Mouse (Mus musculus): ENCODE results near the gene Ttll6. TPM values are rescaled to one million over a fixed set of nuclear protein-coding genes. Genes with fewer than 3 reads are reported as not detected.
A peak's percentile ranks its signal among the peaks of the same experiment; 100 is the strongest.

The Ttll6 gene
- 0.04 and 0.05 TPM in 2 replicates for polyA plus RNA-seq (2012; rRNA removed)
- not detected in 2 replicates for polyA plus RNA-seq (2014; fragmentation: Nextera tagmentation; extraction: Ambion mirVana)

DNA sequence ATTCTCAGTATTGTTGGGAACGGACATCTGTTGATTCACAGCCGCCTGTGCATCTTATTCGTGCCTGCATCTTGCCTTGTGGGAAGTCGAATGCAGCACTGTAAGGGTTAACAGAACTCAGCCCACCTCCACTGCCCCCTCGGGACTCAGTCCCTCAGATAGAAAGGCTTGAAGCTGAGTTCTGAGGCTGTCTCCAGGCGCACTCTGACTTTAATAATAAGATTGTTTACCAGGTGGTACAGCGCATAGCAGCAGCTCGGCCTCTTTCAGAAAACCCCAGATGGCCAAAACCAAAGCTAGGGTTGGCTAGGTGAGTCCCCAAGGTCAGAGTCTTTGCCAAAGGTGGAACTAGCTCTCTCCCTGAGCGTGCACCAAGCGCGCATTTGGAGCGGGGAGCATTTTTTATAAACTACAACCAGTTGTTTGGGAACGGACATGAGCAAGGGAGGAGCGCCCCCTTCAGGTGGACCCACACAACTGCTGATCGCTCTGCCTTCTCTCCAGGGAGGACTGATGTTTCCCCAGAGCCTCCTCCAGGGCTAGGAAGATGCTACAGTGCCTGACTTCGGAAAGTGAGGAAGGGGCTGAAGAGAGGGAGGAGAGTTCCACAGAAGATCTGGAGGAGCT, at the start of gene Ttll6:
Ttll6 (plus strand) TSS at position 548 of the 627 bp plus-strand sequence.
- H3K9ac ChIP-seq (ENCODE audit: low read depth, low read length, severe bottlenecking): 0 out of 2 replicates have a peak within 1 kb of the TSS, but pooled peaks have one; percentile 12
- no peak within 1 kb of the TSS; the same call in 1 of the 2 replicates for H3K4me3 ChIP-seq (replicated peaks; ENCODE audit: low read length)
- no peaks in the 10 kb centered on the region for H3K36me3 ChIP-seq (ENCODE audit: control insufficient read depth, insufficient read depth, low read length)
- no peaks in the 10 kb centered on the region for H3K27me3 ChIP-seq (ENCODE audit: control insufficient read depth, insufficient read depth, low read length)
- H3K4me2 ChIP-seq (replicated peaks; ENCODE audit: low read depth, low read length, severe bottlenecking): peak within 1 kb of the TSS; percentile 34
- TF ChIP-seq POLR2A (IDR thresholded peaks at IDR 0.05; ENCODE audit: borderline replicate concordance, extremely low read depth, insufficient read depth, insufficient read length): no peak
- DNase-seq (ENCODE audit: low spot score) (peak; percentile 72), ATAC-seq (ENCODE audit: low FRiP score, low read depth) (no peak)
- WGBS: 17% methylated on average over 16 of the region's 16 CpGs
- 0 out of 2 replicates have a peak, but pooled peaks cover 4% of the 10 kb centered on the region for H3K4me1 ChIP-seq (ENCODE audit: control insufficient read depth, insufficient read depth, low read length)
- H3K9me3 ChIP-seq (ENCODE audit: control insufficient read depth, low read length): no peaks in the 10 kb centered on the region
- H3K27ac ChIP-seq (replicated peaks; ENCODE audit: low read depth, low read length): no peak within 1 kb of the TSS

DNA sequence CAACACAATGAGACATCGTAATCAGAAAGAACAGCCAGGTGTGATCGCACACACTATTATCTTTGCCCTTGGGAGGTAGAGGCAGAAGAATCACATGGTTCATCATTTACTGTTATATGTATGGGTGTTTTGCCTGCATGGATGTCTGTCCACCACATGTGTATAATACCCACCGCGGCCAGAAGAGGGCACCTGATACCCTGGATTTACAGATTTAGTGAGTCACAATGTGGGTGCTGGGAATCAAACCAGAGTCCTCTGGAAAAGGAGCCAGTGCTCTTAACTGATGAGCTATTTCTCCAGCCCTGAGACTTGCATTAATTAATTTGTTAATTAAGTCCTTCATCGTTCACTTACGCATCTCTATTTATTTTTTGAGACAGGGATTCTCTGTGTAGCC, 45.6 kb upstream of the Ttll6 start:
- no peak overlapping the region for H3K4me2 ChIP-seq (replicated peaks; ENCODE audit: low read depth, low read length, severe bottlenecking)
- no peak for DNase-seq (ENCODE audit: low spot score)

DNA sequence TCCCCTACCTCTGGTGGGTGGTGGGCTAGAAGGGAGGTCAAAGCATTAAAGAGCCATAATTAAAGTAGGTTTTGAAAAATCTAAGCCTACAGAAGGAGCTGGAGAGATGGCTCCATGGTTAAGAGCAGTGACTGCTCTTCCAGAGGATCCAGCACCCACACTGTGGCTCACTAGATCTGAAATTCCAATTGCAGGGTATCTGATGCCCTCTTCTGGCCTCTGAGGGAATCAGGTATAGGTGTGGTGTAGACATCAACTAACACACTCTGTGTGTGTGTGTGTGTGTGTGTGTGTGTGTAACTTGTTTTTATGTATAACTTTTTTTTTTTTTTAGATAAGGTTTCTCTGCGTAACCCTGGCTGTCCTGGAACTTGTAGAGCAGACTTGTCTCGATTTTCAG, 42.5 kb upstream of the Ttll6 start:
- H3K27ac ChIP-seq (replicated peaks; ENCODE audit: low read depth, low read length): no peak overlapping the region
- ATAC-seq (ENCODE audit: low FRiP score, low read depth): no peak
- WGBS: 59% methylated on average over 2 of the region's 2 CpGs
- no peaks in the 10 kb centered on the region for H3K36me3 ChIP-seq (ENCODE audit: control insufficient read depth, insufficient read depth, low read length)
- H3K9ac ChIP-seq (ENCODE audit: low read depth, low read length, severe bottlenecking): no peak overlapping the region
- no peak for TF ChIP-seq POLR2A (IDR thresholded peaks at IDR 0.05; ENCODE audit: borderline replicate concordance, extremely low read depth, insufficient read depth, insufficient read length)
- no peak overlapping the region for H3K4me3 ChIP-seq (replicated peaks; ENCODE audit: low read length)
- no peaks in the 10 kb centered on the region for H3K4me1 ChIP-seq (ENCODE audit: control insufficient read depth, insufficient read depth, low read length)
- DNase-seq (ENCODE audit: low spot score): no peak
- H3K27me3 ChIP-seq (ENCODE audit: control insufficient read depth, insufficient read depth, low read length): no peaks in the 10 kb centered on the region
- H3K9me3 ChIP-seq (ENCODE audit: control insufficient read depth, low read length): no peaks in the 10 kb centered on the region
- H3K4me2 ChIP-seq (replicated peaks; ENCODE audit: low read depth, low read length, severe bottlenecking): no peak overlapping the region

More for the DNA sequence above, 45.6 kb upstream of the Ttll6 start:
- H3K4me3 ChIP-seq (replicated peaks; ENCODE audit: low read length): no peak overlapping the region
- H3K9me3 ChIP-seq (ENCODE audit: control insufficient read depth, low read length): no peaks in the 10 kb centered on the region
- no peaks in the 10 kb centered on the region for H3K27me3 ChIP-seq (ENCODE audit: control insufficient read depth, insufficient read depth, low read length)
- no peak for TF ChIP-seq POLR2A (IDR thresholded peaks at IDR 0.05; ENCODE audit: borderline replicate concordance, extremely low read depth, insufficient read depth, insufficient read length)
- H3K27ac ChIP-seq (replicated peaks; ENCODE audit: low read depth, low read length): no peak overlapping the region
- H3K9ac ChIP-seq (ENCODE audit: low read depth, low read length, severe bottlenecking): no peak overlapping the region
- 88% methylated on average over 6 of the region's 6 CpGs for WGBS
- no peaks in the 10 kb centered on the region for H3K36me3 ChIP-seq (ENCODE audit: control insufficient read depth, insufficient read depth, low read length)
- no peaks in the 10 kb centered on the region for H3K4me1 ChIP-seq (ENCODE audit: control insufficient read depth, insufficient read depth, low read length)
- no peak for ATAC-seq (ENCODE audit: low FRiP score, low read depth)

DNA sequence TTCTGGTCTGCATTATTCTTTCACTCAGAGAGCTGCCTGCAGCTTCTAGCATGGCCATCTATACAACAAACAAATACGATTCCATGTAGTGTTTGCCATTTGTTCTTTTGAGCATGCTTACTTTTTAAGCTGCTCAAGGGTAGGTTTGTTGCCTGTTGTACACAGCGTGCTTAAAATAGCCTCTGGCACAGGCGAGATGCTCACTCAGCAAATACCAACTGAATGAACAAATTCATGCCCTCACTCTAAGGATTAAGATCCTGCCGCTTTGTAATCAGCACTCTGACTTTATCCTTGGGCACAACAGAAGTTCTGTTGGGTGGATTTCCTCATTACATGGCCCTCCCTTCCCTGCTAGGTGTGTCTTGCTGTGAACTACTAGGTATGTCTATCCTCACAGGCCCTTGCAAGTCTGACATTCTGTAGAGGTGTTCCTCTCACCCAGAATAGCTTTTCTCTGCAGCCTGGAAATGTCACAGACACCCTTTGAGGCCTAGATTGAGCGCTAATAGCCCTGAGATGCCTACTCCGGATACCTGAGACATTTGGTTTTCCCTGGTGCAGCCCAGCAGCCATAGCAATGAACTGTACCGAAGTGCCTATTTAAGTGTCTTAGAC, 40.8 kb upstream of the Ttll6 start:
- Histone ChIP-seq H3K36me3 (ENCODE audit: control insufficient read depth, insufficient read depth, low read length) (no peaks in the 10 kb centered on the region), H3K4me2 (replicated peaks; ENCODE audit: low read depth, low read length, severe bottlenecking) (no peak overlapping the region), H3K4me3 (replicated peaks; ENCODE audit: low read length) (no peak overlapping the region), H3K9me3 (ENCODE audit: control insufficient read depth, low read length) (no peaks in the 10 kb centered on the region), H3K27me3 (ENCODE audit: control insufficient read depth, insufficient read depth, low read length) (no peaks in the 10 kb centered on the region), H3K4me1 (ENCODE audit: control insufficient read depth, insufficient read depth, low read length) (no peaks in the 10 kb centered on the region), H3K9ac (ENCODE audit: low read depth, low read length, severe bottlenecking) (no peak overlapping the region), H3K27ac (replicated peaks; ENCODE audit: low read depth, low read length) (no peak overlapping the region)
- no peak for ATAC-seq (ENCODE audit: low FRiP score, low read depth)
- 41% methylated on average over 7 of the region's 7 CpGs for WGBS
- no peak for DNase-seq (ENCODE audit: low spot score)
- TF ChIP-seq POLR2A (IDR thresholded peaks at IDR 0.05; ENCODE audit: borderline replicate concordance, extremely low read depth, insufficient read depth, insufficient read length): no peak

DNA sequence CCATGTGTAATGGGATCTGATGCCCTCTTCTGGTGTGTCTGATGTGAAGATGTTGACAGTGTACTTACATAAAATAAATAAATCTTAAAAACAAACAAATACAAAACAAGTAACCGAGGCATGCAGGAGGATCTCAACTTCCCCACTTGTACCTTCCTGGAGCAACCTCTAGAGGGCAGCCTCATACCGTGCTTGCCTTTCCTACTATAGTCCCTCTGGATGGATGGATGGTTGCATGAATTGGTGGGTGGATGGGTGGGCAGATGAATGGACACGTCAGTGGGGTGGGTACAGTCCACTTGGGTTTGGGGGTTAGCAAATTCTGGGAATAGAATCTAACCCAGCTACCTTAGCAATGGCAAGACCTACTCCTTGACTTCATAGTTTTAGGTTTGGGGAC, 40.2 kb upstream of the Ttll6 start:
- no peaks in the 10 kb centered on the region for H3K36me3 ChIP-seq (ENCODE audit: control insufficient read depth, insufficient read depth, low read length)
- no peak overlapping the region for H3K27ac ChIP-seq (replicated peaks; ENCODE audit: low read depth, low read length)
- WGBS: 12% methylated on average over 3 of the region's 3 CpGs
- no peaks in the 10 kb centered on the region for H3K9me3 ChIP-seq (ENCODE audit: control insufficient read depth, low read length)
- no peaks in the 10 kb centered on the region for H3K4me1 ChIP-seq (ENCODE audit: control insufficient read depth, insufficient read depth, low read length)
- H3K9ac ChIP-seq (ENCODE audit: low read depth, low read length, severe bottlenecking): no peak overlapping the region
- no peaks in the 10 kb centered on the region for H3K27me3 ChIP-seq (ENCODE audit: control insufficient read depth, insufficient read depth, low read length)
- TF ChIP-seq POLR2A (IDR thresholded peaks at IDR 0.05; ENCODE audit: borderline replicate concordance, extremely low read depth, insufficient read depth, insufficient read length): no peak
- ATAC-seq (ENCODE audit: low FRiP score, low read depth): no peak; the same call in 1 of the 2 replicates
- no peak overlapping the region for H3K4me2 ChIP-seq (replicated peaks; ENCODE audit: low read depth, low read length, severe bottlenecking)
- H3K4me3 ChIP-seq (replicated peaks; ENCODE audit: low read length): no peak overlapping the region
- peak; percentile 51 for DNase-seq (ENCODE audit: low spot score)
